Mouse (Mus musculus) neural tube, embryonic 15.5 days (tissue): ENCODE measurements around the gene Gm3336. TPM values are rescaled to one million over a fixed set of nuclear protein-coding genes. Genes with fewer than 3 reads are reported as not detected.

Experiments used
- ATAC-seq: fragments of 200-750 bp; cut with Nextera tagmentation; 2 replicates; pipeline ENCODE4 v1.8.0; 2017; ENCODE audit warnings: mild to moderate bottlenecking, moderate TSS enrichment, moderate library complexity; ENCODE audit not compliant: low FRiP score
- H3K27ac ChIP-seq: fragments of 300-500 bp; sonication (generic); replicated peaks from 2 replicates; pipeline ENCODE4 v1.5.1; 2015; ENCODE audit warnings: mild to moderate bottlenecking, inconsistent platforms
- H3K27me3 ChIP-seq: fragments of 300-500 bp; sonication (generic); replicated peaks from 2 replicates; pipeline ENCODE4 v1.6.1; 2015; ENCODE audit warnings: inconsistent platforms
- H3K36me3 ChIP-seq: fragments of 300-500 bp; sonication (generic); 2 replicates; pipeline ENCODE4 v1.6.1; 2015; ENCODE audit warnings: inconsistent platforms
- H3K4me1 ChIP-seq: fragments of 300-500 bp; sonication (generic); 2 replicates; pipeline ENCODE4 v1.6.1; 2015; ENCODE audit warnings: inconsistent platforms
- H3K4me2 ChIP-seq: fragments of 300-500 bp; sonication (generic); 2 replicates; pipeline ENCODE4 v1.6.1; 2015; ENCODE audit warnings: inconsistent platforms, mild to moderate bottlenecking, moderate library complexity
- H3K4me3 ChIP-seq: fragments of 300-500 bp; sonication (generic); replicated peaks from 2 replicates; pipeline ENCODE4 v1.5.1; 2015; ENCODE audit warnings: mild to moderate bottlenecking, inconsistent platforms
- H3K9ac ChIP-seq: fragments of 300-500 bp; sonication (generic); replicated peaks from 2 replicates; pipeline ENCODE4 v1.6.1; 2015; ENCODE audit warnings: mild to moderate bottlenecking, inconsistent platforms
- H3K9me3 ChIP-seq: fragments of 300-500 bp; sonication (generic); replicated peaks from 2 replicates; pipeline ENCODE4 v1.6.1; 2016; ENCODE audit warnings: inconsistent platforms
- WGBS: fragments of 180-500 bp; shearing (Covaris S2); methylation state at CpG from one replicate; pipeline ENCODE4 v1.1.7; 2015; ENCODE audit warnings: mixed read lengths; 5-methylcytosine and 5-hydroxymethylcytosine counted together
- polyA plus RNA-seq: library from polyadenylated mRNA; unstranded; fragments of >200 nt; fragmentation: Nextera tagmentation; extraction: Ambion mirVana; gene quantifications from 2 replicates; pipeline ENCODE4 v1.2.1, GENCODE M21; 2015

Gm3336 gene
- polyA plus RNA-seq, 1 experiment from 2014 or later = not detected

GRCm38 (mm10) chr8:70760350-70760749, 42.0 kb downstream of the Gm3336 start:
- peak overlapping the region; percentile 85 for H3K27ac ChIP-seq
- peak overlapping the region; percentile 98 for H3K4me2 ChIP-seq
- H3K9ac ChIP-seq = peak overlapping the region; percentile 84
- no peaks in the 10 kb centered on the region for H3K9me3 ChIP-seq
- peaks cover 54% of the 10 kb centered on the region for H3K4me1 ChIP-seq
- no peak for ATAC-seq
- H3K4me3 ChIP-seq = peak overlapping the region; percentile 75
- WGBS = under 1% methylated on average over 22 of the region's 22 CpGs
- no peaks in the 10 kb centered on the region for H3K27me3 ChIP-seq
- H3K36me3 ChIP-seq = peaks cover 32% of the 10 kb centered on the region

GRCm38 (mm10) chr8:70760775-70761406, 42.5 kb downstream of the Gm3336 start, which contains the start of gene Mpv17l2:
TSS of gene Mpv17l2 (minus strand) at chr8:70760946.
- Histone ChIP-seq H3K36me3 (peaks cover 30% of the 10 kb centered on the region), H3K4me1 (peaks cover 52% of the 10 kb centered on the region), H3K27me3 (no peaks in the 10 kb centered on the region), H3K9ac (peak within 1 kb of the TSS; percentile 84), H3K4me2 (peak within 1 kb of the TSS; percentile 98), H3K9me3 (no peaks in the 10 kb centered on the region), H3K27ac (peak within 1 kb of the TSS; percentile 86), H3K4me3 (peak within 1 kb of the TSS; percentile 75)
- under 1% methylated on average over 50 of the region's 55 CpGs for WGBS
- ATAC-seq = peak; percentile 95

- ATAC-seq = no peak
- Histone ChIP-seq H3K4me2 (no peak overlapping the region), H3K27ac (no peak overlapping the region), H3K4me1 (peaks cover 52% of the 10 kb centered on the region), H3K9ac (no peak overlapping the region), H3K36me3 (peaks cover 18% of the 10 kb centered on the region), H3K9me3 (no peaks in the 10 kb centered on the region), H3K4me3 (no peak overlapping the region), H3K27me3 (0 out of 2 replicates have a peak, but pooled peaks cover 4% of the 10 kb centered on the region)
- WGBS = 91% methylated on average over 1 of the region's 1 CpGs
Observed at GRCm38 (mm10) chr8:70762118-70762517, 43.8 kb downstream of the Gm3336 start.

- Histone ChIP-seq H3K4me3 (no peak overlapping the region), H3K27ac (no peak overlapping the region), H3K9me3 (no peaks in the 10 kb centered on the region), H3K27me3 (0 out of 2 replicates have a peak, but pooled peaks cover 4% of the 10 kb centered on the region), H3K9ac (no peak overlapping the region), H3K4me2 (no peak overlapping the region), H3K4me1 (peaks cover 45% of the 10 kb centered on the region), H3K36me3 (peaks cover 12% of the 10 kb centered on the region)
- 5% methylated on average over 3 of the region's 3 CpGs for WGBS
- ATAC-seq = no peak
Observed at GRCm38 (mm10) chr8:70763354-70763753, 45.0 kb downstream of the Gm3336 start.

- H3K4me3 ChIP-seq = no peak overlapping the region
- H3K27me3 ChIP-seq = 0 out of 2 replicates have a peak, but pooled peaks cover 4% of the 10 kb centered on the region
- peaks cover 13% of the 10 kb centered on the region for H3K36me3 ChIP-seq
- no peaks in the 10 kb centered on the region for H3K9me3 ChIP-seq
- H3K4me1 ChIP-seq = peaks cover 40% of the 10 kb centered on the region
- H3K9ac ChIP-seq = no peak overlapping the region
- H3K27ac ChIP-seq = no peak overlapping the region
- WGBS = 85% methylated on average over 8 of the region's 8 CpGs
- no peak for ATAC-seq
- H3K4me2 ChIP-seq = no peak overlapping the region
Observed at GRCm38 (mm10) chr8:70764026-70764425, 45.7 kb downstream of the Gm3336 start.

DNA sequence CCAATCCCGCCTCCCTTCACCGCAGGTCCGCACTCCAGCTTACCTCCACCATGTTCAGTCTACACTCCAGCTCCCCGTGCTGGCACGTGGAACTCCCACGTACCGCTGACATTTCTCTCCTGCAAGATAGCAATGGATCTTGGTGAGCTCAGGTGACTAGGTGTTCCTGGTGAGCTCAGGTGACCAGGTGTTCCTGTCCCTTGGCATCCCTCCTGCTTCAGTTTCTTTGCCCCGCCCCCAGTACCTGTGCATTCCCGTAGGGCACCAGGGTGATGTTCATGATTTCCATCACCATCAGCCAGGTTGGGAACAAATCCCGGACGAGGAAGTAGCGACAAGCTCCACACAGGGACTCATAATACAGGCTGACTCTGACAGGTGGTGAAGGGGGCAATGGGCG, 46.3 kb downstream of the Gm3336 start:
- Histone ChIP-seq H3K4me1 (peaks cover 40% of the 10 kb centered on the region), H3K27ac (no peak overlapping the region), H3K9ac (no peak overlapping the region), H3K9me3 (no peaks in the 10 kb centered on the region), H3K4me2 (no peak overlapping the region), H3K36me3 (peaks cover 16% of the 10 kb centered on the region), H3K27me3 (0 out of 2 replicates have a peak, but pooled peaks cover 4% of the 10 kb centered on the region), H3K4me3 (no peak overlapping the region)
- WGBS = 96% methylated on average over 13 of the region's 13 CpGs
- ATAC-seq = no peak

DNA sequence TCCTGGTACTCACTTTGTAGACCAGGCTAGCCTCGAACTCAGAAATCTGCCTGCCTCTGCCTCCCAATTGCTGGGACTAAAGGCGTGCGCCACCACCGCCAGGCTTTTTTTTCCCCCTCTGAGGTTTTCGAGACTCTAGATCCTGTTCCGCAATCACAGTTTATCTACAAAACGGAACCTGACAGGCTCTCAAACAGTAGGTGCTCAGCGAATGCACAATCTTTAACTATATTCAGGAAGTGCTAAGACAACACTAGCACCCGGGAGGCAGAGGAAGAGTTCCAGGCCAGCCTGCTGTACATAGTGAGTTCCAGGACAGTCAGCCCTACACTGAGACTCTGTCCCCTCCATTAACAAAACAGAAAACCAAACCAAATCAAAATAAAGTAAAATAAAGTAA, 47.0 kb downstream of the Gm3336 start:
- H3K9me3 ChIP-seq = no peaks in the 10 kb centered on the region
- no peak overlapping the region for H3K9ac ChIP-seq
- H3K27ac ChIP-seq = no peak overlapping the region
- H3K4me2 ChIP-seq = peak overlapping the region; percentile 56
- 80% methylated on average over 9 of the region's 9 CpGs for WGBS
- 0 out of 2 replicates have a peak, but pooled peaks cover 4% of the 10 kb centered on the region for H3K27me3 ChIP-seq
- no peak for ATAC-seq
- peaks cover 23% of the 10 kb centered on the region for H3K36me3 ChIP-seq
- no peak overlapping the region for H3K4me3 ChIP-seq
- peaks cover 34% of the 10 kb centered on the region for H3K4me1 ChIP-seq

- peak overlapping the region; percentile 30 for H3K4me3 ChIP-seq
- H3K4me1 ChIP-seq = peaks cover 32% of the 10 kb centered on the region
- peak overlapping the region; percentile 34 for H3K9ac ChIP-seq
- H3K27ac ChIP-seq = no peak overlapping the region
- 2% methylated on average over 34 of the region's 34 CpGs for WGBS
- H3K9me3 ChIP-seq = no peaks in the 10 kb centered on the region
- peaks cover 29% of the 10 kb centered on the region for H3K36me3 ChIP-seq
- 0 out of 2 replicates have a peak, but pooled peaks cover 4% of the 10 kb centered on the region for H3K27me3 ChIP-seq
- H3K4me2 ChIP-seq = peak overlapping the region; percentile 56
- no peak for ATAC-seq
Observed at GRCm38 (mm10) chr8:70765838-70766570, 47.7 kb downstream of the Gm3336 start.

- ATAC-seq = no peak
- WGBS = 11% methylated on average over 21 of the region's 21 CpGs
- Histone ChIP-seq H3K9ac (0 out of 2 replicates have a peak overlapping the region, but pooled peaks have one; percentile 34), H3K4me1 (peaks cover 26% of the 10 kb centered on the region), H3K36me3 (peaks cover 37% of the 10 kb centered on the region), H3K9me3 (no peaks in the 10 kb centered on the region), H3K27me3 (0 out of 2 replicates have a peak, but pooled peaks cover 4% of the 10 kb centered on the region), H3K4me2 (peak overlapping the region; percentile 56), H3K27ac (no peak overlapping the region), H3K4me3 (peak overlapping the region; percentile 30)
Observed at GRCm38 (mm10) chr8:70766571-70767440, 48.5 kb downstream of the Gm3336 start.

DNA sequence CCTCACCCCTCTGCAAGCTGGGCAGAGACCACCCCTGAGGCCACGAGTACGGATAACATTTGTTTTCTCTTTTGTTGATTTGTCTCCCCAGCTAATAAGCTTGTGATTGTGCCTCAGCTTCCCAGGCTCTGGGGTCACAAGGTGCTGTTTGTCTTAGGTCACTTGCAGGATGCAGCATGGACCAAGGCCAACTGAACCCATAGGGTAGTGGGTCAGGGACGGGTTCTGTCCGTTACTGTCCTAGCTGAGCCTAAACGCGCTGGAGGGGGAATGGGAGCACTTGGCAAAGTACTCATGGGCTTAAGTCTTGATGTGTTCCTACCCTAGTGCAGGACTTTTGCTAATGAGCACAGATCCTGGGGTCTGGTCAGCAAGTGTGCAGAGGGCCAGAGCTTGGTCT, 49.2 kb downstream of the Gm3336 start:
- WGBS = 83% methylated on average over 6 of the region's 6 CpGs
- H3K9me3 ChIP-seq = no peaks in the 10 kb centered on the region
- H3K9ac ChIP-seq = no peak overlapping the region
- H3K27ac ChIP-seq = no peak overlapping the region
- no peak overlapping the region for H3K4me2 ChIP-seq
- H3K36me3 ChIP-seq = peaks cover 44% of the 10 kb centered on the region
- ATAC-seq = no peak
- no peak overlapping the region for H3K4me3 ChIP-seq
- H3K4me1 ChIP-seq = peaks cover 33% of the 10 kb centered on the region
- 0 out of 2 replicates have a peak, but pooled peaks cover 4% of the 10 kb centered on the region for H3K27me3 ChIP-seq

GRCm38 (mm10) chr8:70768231-70768776, 50.0 kb downstream of the Gm3336 start:
- Histone ChIP-seq H3K4me1 (peaks cover 41% of the 10 kb centered on the region), H3K9ac (no peak overlapping the region), H3K4me2 (no peak overlapping the region), H3K4me3 (no peak overlapping the region), H3K27me3 (0 out of 2 replicates have a peak, but pooled peaks cover 4% of the 10 kb centered on the region), H3K36me3 (peaks cover 51% of the 10 kb centered on the region), H3K9me3 (no peaks in the 10 kb centered on the region), H3K27ac (no peak overlapping the region)
- 93% methylated on average over 32 of the region's 32 CpGs for WGBS
- peak; percentile 7; the same call in 1 of the 2 replicates for ATAC-seq
